Mouse (Mus musculus) stomach, postnatal 0 days (tissue): ENCODE measurements at regions not wholly inside any gene's neighbourhood (a gene's known extent, or its start where the extent isn't known, plus 50 kb on each side); places are given as distances from the start of the nearest gene placed in this dataset.

Source experiments
- CTCF ChIP-seq: IDR thresholded peaks from 2 replicates; pipeline ENCODE4 v1.5.1; 2016; ENCODE audit warnings: antibody characterized with exemption, low read depth, mild to moderate bottlenecking, moderate library complexity
- EP300 ChIP-seq: optimal IDR thresholded peaks from 2 replicates; pipeline ENCODE3; 2016; ENCODE audit warnings: antibody characterized with exemption

DNA sequence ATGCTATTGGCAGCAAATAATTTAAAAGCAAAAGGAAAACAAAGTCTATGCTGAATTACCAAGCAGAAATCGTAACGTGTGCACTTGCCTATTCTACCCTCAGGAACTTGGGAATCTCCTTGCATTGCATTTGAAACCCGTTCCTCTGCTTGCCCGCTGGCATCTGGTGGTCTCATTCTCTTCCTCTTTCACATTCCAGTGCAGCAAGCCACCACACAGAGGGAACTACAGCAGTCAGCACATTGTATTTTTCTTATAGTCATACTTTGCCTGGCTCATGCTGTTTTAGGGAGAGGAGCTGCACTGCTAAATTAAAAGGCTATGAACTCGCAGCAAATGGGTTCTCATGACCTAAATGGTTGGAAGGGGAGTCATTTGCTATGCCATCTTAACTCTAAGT is 164.9 kb upstream of the Adgrl3 start:
- TF ChIP-seq EP300, result no peak
- no peak for TF ChIP-seq CTCF
